21 mouse cellular contexts compared by ENCODE assay signal in the genomic region with DNA sequence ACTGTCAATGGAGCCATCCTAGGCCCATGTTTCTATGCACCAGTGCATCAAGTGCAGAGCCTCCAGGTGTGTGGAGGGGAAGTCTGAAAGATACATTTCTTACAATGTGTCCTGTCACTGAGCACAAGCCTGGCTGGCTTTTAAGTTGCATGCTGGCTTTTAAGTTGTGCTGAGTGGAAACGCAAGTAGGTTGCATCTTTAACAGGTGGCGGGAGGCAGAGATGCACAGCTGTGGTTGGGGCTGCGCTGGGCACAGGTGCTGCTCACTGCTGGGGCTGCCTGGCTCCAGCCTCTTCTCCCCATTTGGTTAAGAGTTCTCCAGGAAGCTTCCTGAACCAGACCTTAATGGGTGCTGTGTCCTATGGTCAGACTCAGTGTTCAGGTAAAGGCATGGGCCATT. TPM values are rescaled to one million over a fixed set of nuclear protein-coding genes. Genes with fewer than 3 reads are reported as not detected.
A peak's percentile ranks its signal among the peaks of the same experiment; 100 is the strongest.
DNase-seq lines count a peak whose midpoint lies in the region; ATAC-seq and TF ChIP-seq lines count a peak whose summit lies in the region.
"Had no signal": no experiment of that assay in that cellular context is flagged by ENCODE, and none has a peak within 500 bp of the region (broad histone marks: within the 10 kb centered on the region; RNA-seq: fewer than 3 reads in every experiment).

No protein-coding gene starts in this region.

- no peak for TF ChIP-seq CTCF in thymus, adult 2 months (IDR thresholded peaks at IDR 0.05; ENCODE audit: borderline replicate concordance, control insufficient read depth, extremely low read depth, insufficient read depth, low read length, poor library complexity)

- 73% methylated on average over 3 of the region's 3 CpGs for WGBS in lung, embryonic 16.5 days
- 93% methylated on average over 3 of the region's 3 CpGs for WGBS in limb, embryonic 10.5 days
- WGBS in thymus, adult 2 months: 26% methylated on average over 3 of the region's 3 CpGs

- peaks cover 31% of the 10 kb centered on the region for H3K4me1 ChIP-seq in lung, embryonic 16.5 days (replicated peaks; ENCODE audit: control insufficient read depth, insufficient read depth, low read length)
- peaks cover 41% of the 10 kb centered on the region for H3K4me1 ChIP-seq in limb, embryonic 10.5 days
- peaks cover 20% of the 10 kb centered on the region for H3K4me1 ChIP-seq in thymus, adult 2 months (replicated peaks; ENCODE audit: control insufficient read depth, insufficient read depth, low read length)

- TF ChIP-seq POLR2A in thymus, adult 2 months (IDR thresholded peaks at IDR 0.05; ENCODE audit: control insufficient read depth, extremely low read depth, insufficient read depth, low read length, poor library complexity): no peak

- H3K4me2 ChIP-seq in lung, embryonic 16.5 days (ENCODE audit: low read depth, low read length): no peak overlapping the region
- H3K4me2 ChIP-seq: embryonic facial prominence, embryonic 13.5 days; forebrain, embryonic 12.5 days; heart, embryonic 15.5 days; hindbrain, embryonic 14.5 days had no signal

- no peaks in the 10 kb centered on the region for H3K27me3 ChIP-seq in lung, embryonic 16.5 days (ENCODE audit: control insufficient read depth, insufficient read depth, low read depth, low read length)
- H3K27me3 ChIP-seq in limb, embryonic 10.5 days (ENCODE audit: low read depth, poor library complexity, severe bottlenecking): no peaks in the 10 kb centered on the region
- H3K27me3 ChIP-seq in thymus, adult 2 months (ENCODE audit: control insufficient read depth, insufficient read depth, low read length): no peaks in the 10 kb centered on the region
- H3K27me3 ChIP-seq: embryonic facial prominence, embryonic 13.5 days; forebrain, embryonic 12.5 days had no signal

- no peak overlapping the region for H3K4me3 ChIP-seq in lung, embryonic 16.5 days (ENCODE audit: low read length)
- no peak overlapping the region for H3K4me3 ChIP-seq in limb, embryonic 10.5 days
- H3K4me3 ChIP-seq in thymus, adult 2 months (ENCODE audit: control insufficient read depth, insufficient read depth, low read length): no peak overlapping the region
- H3K4me3 ChIP-seq: embryonic facial prominence, embryonic 13.5 days; forebrain, embryonic 12.5 days; heart, embryonic 10.5 days; heart, embryonic 15.5 days; hindbrain, embryonic 10.5 days had no signal

- no peak for ATAC-seq in lung, embryonic 16.5 days (ENCODE audit: low read depth)
- ATAC-seq: CD4-positive, CD25-positive, alpha-beta regulatory T cell, adult 4 months had no signal

- H3K36me3 ChIP-seq in lung, embryonic 16.5 days (ENCODE audit: control insufficient read depth, insufficient read depth, low read length): no peaks in the 10 kb centered on the region
- H3K36me3 ChIP-seq in limb, embryonic 10.5 days: no peaks in the 10 kb centered on the region
- H3K36me3 ChIP-seq in thymus, adult 2 months (ENCODE audit: control insufficient read depth, insufficient read depth, low read length): no peaks in the 10 kb centered on the region
- H3K36me3 ChIP-seq: embryonic facial prominence, embryonic 13.5 days; forebrain, embryonic 12.5 days; G1E; heart, embryonic 10.5 days; heart, embryonic 15.5 days; hindbrain, embryonic 10.5 days had no signal

- no peak overlapping the region for H3K9ac ChIP-seq in lung, embryonic 16.5 days (ENCODE audit: low read length)
- H3K9ac ChIP-seq: embryonic facial prominence, embryonic 13.5 days; forebrain, embryonic 12.5 days; forebrain, postnatal 0 days; heart, embryonic 15.5 days; hindbrain, embryonic 14.5 days had no signal

- H3K9me3 ChIP-seq in lung, embryonic 16.5 days (ENCODE audit: control insufficient read depth, low read length): no peaks in the 10 kb centered on the region
- no peaks in the 10 kb centered on the region for H3K9me3 ChIP-seq in limb, embryonic 10.5 days (replicated peaks)
- H3K9me3 ChIP-seq: embryonic facial prominence, embryonic 13.5 days; forebrain, embryonic 12.5 days; heart, embryonic 10.5 days; heart, embryonic 15.5 days; hindbrain, embryonic 10.5 days had no signal

- H3K27ac ChIP-seq in lung, embryonic 16.5 days (ENCODE audit: low read length): peak overlapping the region; percentile 8; the same call in 1 of the 2 replicates
- peak overlapping the region; percentile 91; the same call in 1 of the 2 replicates for H3K27ac ChIP-seq in limb, embryonic 10.5 days
- H3K27ac ChIP-seq in thymus, adult 2 months (ENCODE audit: control insufficient read depth, insufficient read depth, low read length): peak overlapping the region; percentile 47; the same call in 1 of the 2 replicates
- H3K27ac ChIP-seq: forebrain, embryonic 12.5 days; heart, embryonic 10.5 days; hindbrain, embryonic 10.5 days; hindbrain, embryonic 14.5 days had no signal

- DNase-seq in lung, postnatal 25 days (ENCODE audit: low spot score): no peak
- no peak for DNase-seq in limb, embryonic 10.5 days (ENCODE audit: low spot score)
- DNase-seq in thymus, adult 2 months: peak; percentile 37
- DNase-seq in thymus, postnatal 25 days: peak; percentile 61
- no peak for DNase-seq in frontal cortex, adult 2 months (ENCODE audit: extremely low spot score in 1 of 2, low spot score in 1 of 2)
- DNase-seq in ovary, postnatal 14 days (ENCODE audit: low spot score): no peak
- DNase-seq in adrenal gland, adult 2 months: no peak
- DNase-seq: B cell, adult 2 months; cerebellum, adult 11-12 months; cerebellum, adult 9-11 months; cerebellum, postnatal 36 days had no signal

RNA-seq across cellular contexts. Expression of a gene that starts 21.9 kb away (rescaled TPM):
- polyA plus RNA-seq in lung, embryonic 16.5 days (2015; fragmentation: Nextera tagmentation; extraction: Ambion mirVana): 14.0 and 16.3 TPM in 2 replicates
- polyA plus RNA-seq in limb, embryonic 10.5 days (2016; fragmentation: Nextera tagmentation; extraction: Ambion mirVana): 0.46 and 0.72 TPM in 2 replicates
- polyA plus RNA-seq in thymus, adult 2 months (2012; rRNA removed): 4.9 and 5.5 TPM in 2 replicates
- 6.6 and 7.5 TPM in 2 replicates for polyA plus RNA-seq in frontal cortex, adult 2 months (2012; rRNA removed)
- total RNA-seq in adrenal gland, adult 2 months (2021): 1 to 10 TPM; 4.4 to 9.1 TPM
- 10.0 and 10.8 TPM in 2 replicates for polyA plus RNA-seq in adrenal gland, adult 2 months (2012; rRNA removed)
- polyA plus RNA-seq: CD4-positive, CD25-positive, alpha-beta regulatory T cell, adult 4 months; G1E had no signal

Comparison
In these comparisons a context has a peak if more than half of its experiments do, and no peak if none do; other contexts are left out.
1. H3K27ac ChIP-seq: peak in every context shown above with its lines; median percentile 91 in limb, embryonic 10.5 days; 47 in thymus, adult 2 months; 8 in lung, embryonic 16.5 days.
2. DNase-seq: peak in thymus, adult 2 months (single experiment) and thymus, postnatal 25 days (single experiment); none in lung, postnatal 25 days (single experiment), limb, embryonic 10.5 days (single experiment), frontal cortex, adult 2 months (0 of 2), ovary, postnatal 14 days (single experiment) and adrenal gland, adult 2 months (single experiment).